Mouse (Mus musculus) kidney, adult 11 months (tissue): ENCODE data around the gene Smarca4.

Experiments used
- DNase-seq: peaks from one replicate; pipeline ENCODE4 v3.0.0; 2022

Smarca4 gene

DNA sequence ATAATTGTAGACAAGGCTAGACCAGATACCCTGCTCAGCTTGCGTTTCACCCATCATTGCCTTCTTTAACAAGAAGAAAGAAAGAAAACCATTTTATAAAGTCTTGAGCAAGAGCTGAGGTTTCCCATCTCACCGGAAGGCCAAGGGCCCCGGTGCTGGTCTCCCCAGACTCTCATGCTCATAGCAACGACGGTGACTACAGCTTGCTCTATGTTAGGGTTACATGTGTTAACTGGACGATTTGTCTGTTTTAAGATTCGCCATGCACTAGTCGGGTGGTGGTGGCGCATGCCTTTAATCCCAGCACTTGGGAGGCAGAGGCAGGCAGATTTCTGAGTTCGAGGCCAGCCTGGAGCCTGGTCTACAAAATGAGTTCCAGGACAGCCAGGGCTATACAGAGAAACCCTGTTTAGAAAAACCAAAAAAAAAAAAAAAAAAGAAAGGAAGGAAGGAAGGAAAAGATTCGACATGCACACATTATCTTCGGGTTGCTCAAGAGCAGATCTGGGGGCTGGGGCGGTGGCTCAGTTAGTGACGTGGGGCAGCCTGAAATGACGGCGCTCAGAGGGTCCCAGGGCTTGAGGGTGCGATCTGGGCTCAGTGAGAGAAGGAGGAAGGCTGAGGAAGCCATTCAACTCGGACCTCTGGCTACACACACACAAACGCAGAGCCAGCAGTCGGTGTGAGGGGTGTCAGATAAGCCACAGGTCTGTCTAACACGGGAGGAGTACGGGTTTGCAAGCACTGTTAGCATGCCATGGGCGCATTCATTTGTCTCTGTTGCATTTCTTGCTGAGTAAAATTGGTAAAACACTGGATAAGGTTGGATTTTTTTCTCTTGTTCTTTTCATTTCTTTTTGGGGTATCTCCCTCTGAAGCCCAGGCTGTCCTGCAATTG is 109.5 kb downstream of the Smarca4 start:
- DNase-seq: no peak

DNA sequence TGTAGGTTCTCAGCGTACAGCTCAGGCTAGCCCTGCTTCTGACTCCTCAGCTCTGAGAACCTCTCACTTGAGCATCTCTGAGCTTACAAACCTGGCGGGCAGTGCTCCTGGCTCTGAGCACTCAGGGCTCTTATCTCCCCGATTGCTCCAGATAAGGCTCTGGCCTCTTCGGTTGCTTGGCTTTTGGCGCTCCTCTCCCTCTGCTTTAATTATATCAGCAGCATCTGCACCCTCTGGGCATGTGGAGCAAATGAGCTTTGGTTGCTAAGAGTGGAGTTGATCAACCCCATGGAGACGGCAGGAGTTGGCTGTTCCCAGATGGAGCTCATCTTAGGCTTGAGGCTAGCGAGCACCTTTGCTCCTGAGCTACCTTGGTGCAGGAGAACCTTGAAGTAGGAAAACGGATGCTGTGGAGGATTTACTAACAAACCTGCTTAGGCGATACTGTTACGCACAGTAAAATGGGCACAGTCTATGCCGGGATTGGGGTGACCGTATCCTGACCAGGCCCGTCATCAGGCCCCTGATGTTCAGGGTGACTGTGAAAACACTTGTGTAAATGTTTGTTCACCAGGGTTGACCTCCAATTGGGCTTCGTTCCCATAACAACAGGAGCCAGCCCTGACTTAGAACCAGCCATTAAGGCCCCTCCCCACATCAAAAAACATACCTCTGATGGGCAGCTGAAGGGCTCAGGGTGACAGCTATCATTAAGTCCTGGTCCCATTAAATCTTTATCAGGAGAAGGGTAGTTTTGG is 110.4 kb downstream of the Smarca4 start:
- DNase-seq: no peak

DNA sequence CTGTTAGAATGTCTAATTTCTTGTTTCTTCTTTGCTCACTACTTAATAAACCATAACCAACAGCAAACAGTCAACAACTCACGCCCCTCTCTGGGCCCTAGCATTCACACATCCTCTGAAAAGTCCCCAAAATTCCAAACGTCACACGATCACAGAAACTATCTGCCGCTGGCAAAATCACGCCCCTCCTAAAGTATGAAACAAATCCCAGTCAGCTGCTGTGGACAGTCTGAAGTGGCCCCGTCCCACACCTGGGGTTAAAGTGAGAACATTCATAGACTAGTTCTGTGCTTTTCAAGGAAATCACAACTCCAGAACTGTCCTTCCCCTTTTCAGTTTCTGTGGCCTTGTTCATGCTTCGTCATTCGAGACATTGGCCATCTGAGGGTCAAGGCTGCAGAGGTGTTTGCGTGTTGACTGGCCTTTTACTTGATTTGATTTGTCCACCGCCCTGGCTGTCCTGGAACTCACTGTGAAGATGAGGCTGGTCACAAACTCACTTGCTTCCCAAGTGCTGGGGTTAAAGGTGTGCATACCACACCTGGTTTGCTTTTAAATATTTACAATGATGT is 112.4 kb downstream of the Smarca4 start:
- DNase-seq: no peak

GRCm38 (mm10) chr9:21729264-21729663 is 113.3 kb downstream of the Smarca4 start:
- no peak for DNase-seq

DNA sequence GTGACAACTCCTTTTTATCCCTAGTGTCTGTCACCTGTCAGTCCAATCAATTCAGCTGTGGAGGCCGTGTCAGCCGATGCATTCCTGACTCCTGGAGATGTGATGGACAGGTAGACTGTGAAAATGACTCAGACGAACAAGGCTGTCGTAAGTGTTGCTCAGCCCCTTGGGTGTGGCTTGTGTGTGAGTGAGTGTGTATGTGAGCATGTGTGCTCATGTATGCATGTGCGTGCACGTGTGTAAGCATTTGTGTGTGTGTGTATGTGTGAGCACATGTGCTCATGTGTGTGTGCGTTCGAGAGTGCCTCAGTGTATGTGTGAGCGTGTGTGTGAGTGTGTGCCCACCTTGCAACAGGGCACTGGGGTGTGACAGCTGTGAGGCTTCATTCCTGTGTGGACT is 116.3 kb downstream of the Smarca4 start:
- DNase-seq: no peak

DNA sequence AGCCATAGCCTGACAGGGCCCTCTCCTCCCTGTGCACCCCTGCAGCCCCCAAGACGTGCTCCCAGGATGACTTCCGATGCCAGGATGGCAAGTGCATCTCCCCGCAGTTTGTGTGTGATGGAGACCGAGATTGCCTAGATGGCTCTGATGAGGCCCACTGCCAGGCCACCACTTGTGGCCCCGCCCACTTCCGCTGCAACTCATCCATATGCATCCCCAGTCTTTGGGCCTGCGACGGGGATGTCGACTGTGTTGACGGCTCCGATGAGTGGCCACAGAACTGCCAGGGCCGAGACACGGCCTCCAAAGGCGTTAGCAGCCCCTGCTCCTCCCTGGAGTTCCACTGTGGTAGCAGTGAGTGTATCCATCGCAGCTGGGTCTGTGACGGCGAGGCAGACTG is 117.5 kb downstream of the Smarca4 start:
- no peak for DNase-seq

DNA sequence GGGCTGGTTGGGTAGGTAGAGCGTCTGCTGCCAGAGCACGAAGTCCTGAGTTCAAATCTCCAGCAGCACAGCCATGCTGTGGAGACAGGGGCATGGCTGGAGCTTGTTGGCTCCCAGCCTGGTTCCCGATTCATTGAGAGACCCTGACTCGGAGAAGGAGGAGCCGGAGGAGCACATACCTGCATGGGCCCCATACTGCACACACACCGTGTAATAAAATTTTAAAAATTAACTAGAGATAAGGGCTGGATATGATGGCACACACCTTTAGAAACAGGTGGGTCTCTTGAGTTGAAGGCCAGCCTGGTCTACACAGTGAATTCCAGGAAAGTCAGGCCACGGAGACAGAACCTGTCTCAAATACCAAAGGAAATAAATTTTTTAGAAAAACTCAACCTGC is 118.0 kb downstream of the Smarca4 start:
- no peak for DNase-seq

DNA sequence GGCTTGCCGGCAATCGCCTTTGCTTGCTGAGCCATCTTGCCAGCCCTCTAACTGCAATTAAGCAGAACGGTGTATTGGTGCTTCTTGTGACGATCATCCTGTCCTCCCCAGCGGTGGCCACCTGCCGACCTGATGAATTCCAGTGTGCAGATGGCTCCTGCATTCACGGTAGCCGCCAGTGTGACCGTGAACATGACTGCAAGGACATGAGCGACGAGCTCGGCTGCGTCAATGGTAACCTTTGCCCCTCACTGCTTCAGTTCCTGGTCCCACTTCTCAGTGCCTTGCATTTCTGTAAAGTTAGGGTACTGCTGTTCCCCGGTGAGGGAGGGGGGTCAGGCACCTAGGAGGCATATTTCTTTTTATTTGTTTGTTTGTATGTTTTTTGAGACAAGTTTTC is 119.2 kb downstream of the Smarca4 start:
- DNase-seq: no peak

- DNase-seq: peak; percentile 77
These were observed 120.6 kb downstream of the Smarca4 start for GRCm38 (mm10) chr9:21736580-21736979.

- no peak for DNase-seq
These were observed 121.2 kb downstream of the Smarca4 start for GRCm38 (mm10) chr9:21737188-21737587.

DNA sequence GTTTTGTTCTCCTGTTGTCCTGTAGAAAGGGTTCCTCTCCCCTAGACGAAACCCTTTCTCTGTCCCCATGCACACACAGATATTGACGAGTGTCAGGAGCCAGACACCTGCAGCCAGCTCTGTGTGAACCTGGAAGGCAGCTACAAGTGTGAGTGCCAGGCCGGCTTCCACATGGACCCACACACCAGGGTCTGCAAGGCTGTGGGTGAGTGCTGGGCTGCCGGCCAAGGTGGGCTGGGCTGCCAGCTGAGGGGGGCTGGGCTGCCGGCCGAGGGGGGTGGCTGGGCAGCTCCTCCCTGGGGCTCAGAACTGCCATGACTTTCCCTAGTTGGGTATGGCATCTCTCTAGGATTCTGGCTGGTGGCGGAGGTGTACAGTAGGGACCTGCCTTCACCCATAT is 122.8 kb downstream of the Smarca4 start:
- no peak for DNase-seq

- DNase-seq: no peak
These were observed 124.5 kb downstream of the Smarca4 start for GRCm38 (mm10) chr9:21740427-21740826.

- DNase-seq: no peak
These were observed 125.5 kb downstream of the Smarca4 start for GRCm38 (mm10) chr9:21741514-21741913.

DNA sequence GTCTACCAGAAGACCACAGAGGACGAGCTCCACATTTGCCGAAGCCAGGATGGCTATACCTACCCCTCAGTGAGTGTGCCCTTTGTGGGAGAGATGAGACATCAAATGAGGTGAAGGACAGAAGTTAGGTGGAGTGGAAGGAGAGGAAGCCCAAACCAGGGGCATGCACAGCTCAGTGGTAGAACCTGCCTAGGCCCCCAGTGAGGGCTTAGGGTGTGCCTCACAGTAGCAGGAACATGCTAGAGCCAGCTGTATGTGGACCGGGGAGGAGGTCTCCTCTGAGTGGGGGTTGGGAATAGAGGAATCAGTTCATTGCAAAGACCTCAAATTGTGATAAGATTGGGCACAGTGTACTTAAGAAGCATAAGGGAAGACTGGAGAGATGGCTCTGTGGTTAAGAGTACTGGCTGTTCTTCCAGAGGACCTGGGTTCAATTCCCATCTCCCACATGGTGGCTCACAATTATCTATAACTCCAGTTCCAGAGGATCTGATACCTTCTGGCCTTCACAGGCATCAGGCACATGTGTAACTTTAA is 131.3 kb downstream of the Smarca4 start:
- DNase-seq: no peak

- peak; percentile 76 for DNase-seq
These were observed 132.1 kb downstream of the Smarca4 start for GRCm38 (mm10) chr9:21748033-21748432.

GRCm38 (mm10) chr9:21748491-21748890 is 132.5 kb downstream of the Smarca4 start:
- no peak for DNase-seq

DNA sequence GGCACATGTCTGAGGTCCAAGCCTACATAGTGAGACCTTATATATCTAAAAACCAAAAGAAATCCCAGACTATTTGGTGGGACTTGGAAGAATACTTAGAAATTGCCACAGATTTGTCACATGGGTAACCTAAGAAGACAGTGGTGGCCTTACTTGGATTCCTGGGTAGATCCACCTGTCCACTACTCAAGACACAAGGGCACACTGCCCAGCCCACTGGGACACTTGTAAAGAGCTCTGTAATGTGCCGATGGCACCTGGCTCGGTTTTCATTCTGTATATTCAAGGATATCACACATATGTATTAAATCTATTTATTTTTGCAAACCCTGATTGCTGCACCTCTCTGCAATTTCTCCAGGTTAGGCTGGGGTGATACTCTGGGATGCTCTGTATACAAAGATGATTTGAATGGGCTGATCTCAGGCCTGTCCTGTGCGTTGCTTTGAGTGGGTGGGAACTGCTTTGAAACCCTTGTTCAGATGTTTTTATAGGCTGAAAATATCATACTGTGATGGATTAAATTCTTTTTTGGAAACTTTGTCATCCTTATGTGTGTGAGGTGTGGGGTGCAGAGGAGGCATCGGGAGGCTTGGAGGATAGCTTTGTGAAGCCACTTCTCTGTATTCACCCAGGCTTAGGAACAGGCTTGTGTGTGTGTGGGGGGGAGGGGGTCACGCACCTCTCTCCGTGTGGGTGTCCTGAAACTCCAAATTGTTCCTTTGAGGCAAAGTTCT is 133.6 kb downstream of the Smarca4 start:
- DNase-seq: no peak

GRCm38 (mm10) chr9:21750370-21750769 is 134.4 kb downstream of the Smarca4 start:
- DNase-seq: no peak

- peak; percentile 36 for DNase-seq
These were observed 135.4 kb downstream of the Smarca4 start for GRCm38 (mm10) chr9:21751347-21751746.

- peak; percentile 58 for DNase-seq
These were observed 136.4 kb downstream of the Smarca4 start for GRCm38 (mm10) chr9:21752252-21752792.
